Mouse (Mus musculus) embryonic facial prominence, embryonic 14.5 days (tissue): ENCODE data around the gene Tm7sf3. TPM values are rescaled to one million over a fixed set of nuclear protein-coding genes. Genes with fewer than 3 reads are reported as not detected.

ENCODE experiments used
- ATAC-seq: fragments of 200-750 bp; cut with Nextera tagmentation; 2 replicates; pipeline ENCODE4 v1.8.0; 2017; ENCODE audit warnings: low read depth, moderate number of reproducible peaks, moderate TSS enrichment
- DNase-seq: peaks from one replicate; pipeline ENCODE4 v3.0.0-alpha.2; 2015; ENCODE audit warnings: low spot score
- H3K27ac ChIP-seq: fragments of 300-500 bp; sonication (generic); replicated peaks from 2 replicates; pipeline ENCODE4 v1.5.1; 2014; ENCODE audit warnings: low read depth, mild to moderate bottlenecking, low read length, moderate library complexity
- H3K27me3 ChIP-seq: fragments of 300-500 bp; sonication (generic); replicated peaks from 2 replicates; pipeline ENCODE4 v1.6.1; 2014; ENCODE audit warnings: low read length; ENCODE audit not compliant: control insufficient read depth, insufficient read depth
- H3K36me3 ChIP-seq: fragments of 300-500 bp; sonication (generic); 2 replicates; pipeline ENCODE4 v1.6.1; 2014; ENCODE audit warnings: low read length, mixed read lengths; ENCODE audit not compliant: control insufficient read depth, insufficient read depth
- H3K4me1 ChIP-seq: fragments of 300-500 bp; sonication (generic); 2 replicates; pipeline ENCODE4 v1.6.1; 2014; ENCODE audit warnings: antibody characterized with exemption, low read length; ENCODE audit not compliant: control insufficient read depth, insufficient read depth
- H3K4me2 ChIP-seq: fragments of 300-500 bp; sonication (generic); 2 replicates; pipeline ENCODE4 v1.6.1; 2014; ENCODE audit warnings: low read depth, mild to moderate bottlenecking, low read length, moderate library complexity, mixed read lengths
- H3K4me3 ChIP-seq: fragments of 300-500 bp; sonication (generic); 2 replicates; pipeline ENCODE4 v1.5.1; 2014; ENCODE audit warnings: low read depth, mild to moderate bottlenecking, low read length
- H3K9ac ChIP-seq: fragments of 300-500 bp; sonication (generic); 2 replicates; pipeline ENCODE4 v1.6.1; 2014; ENCODE audit warnings: low read depth, mild to moderate bottlenecking, low read length, moderate library complexity, mixed read lengths
- H3K9me3 ChIP-seq: fragments of 300-500 bp; sonication (generic); 2 replicates; pipeline ENCODE4 v1.6.1; 2016; ENCODE audit warnings: low read length; ENCODE audit not compliant: control insufficient read depth
- WGBS: fragments of 180-500 bp; shearing (Covaris S2); extraction: QIAGEN DNeasy Blood & Tissue Kit; methylation state at CpG from one replicate; pipeline ENCODE4 v1.1.7; 2014; 5-methylcytosine and 5-hydroxymethylcytosine counted together
- polyA plus RNA-seq: library from polyadenylated mRNA; unstranded; fragments of >200 nt; fragmentation: Nextera tagmentation; extraction: Ambion mirVana; gene quantifications from 2 replicates; pipeline ENCODE4 v1.2.1, GENCODE M21; 2014

Gene Tm7sf3
- polyA plus RNA-seq, 1 experiment from 2014 or later, result 53.1 TPM

DNA sequence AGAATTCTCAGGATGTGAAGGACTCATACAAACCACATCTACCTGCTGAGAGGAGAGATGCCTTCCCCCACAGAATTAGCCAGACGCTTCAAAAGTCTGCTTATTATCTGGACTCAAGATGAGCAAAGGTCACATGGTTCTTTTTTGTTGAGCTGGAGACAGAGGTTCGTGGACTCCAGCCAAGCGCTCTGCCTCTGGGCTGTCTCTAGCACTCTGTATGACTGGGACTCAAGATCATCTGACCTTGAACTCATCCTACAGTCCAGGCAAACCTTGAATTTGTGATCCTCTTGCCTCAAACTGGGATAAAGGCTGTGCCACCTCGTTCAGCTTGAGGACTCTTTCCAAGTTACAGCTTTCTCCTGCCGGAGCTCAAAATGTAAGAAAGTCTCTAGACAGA, 21.5 kb upstream of the Tm7sf3 start:
- no peak overlapping the region for H3K27ac ChIP-seq
- H3K4me3 ChIP-seq, result no peak overlapping the region
- H3K36me3 ChIP-seq, result no peaks in the 10 kb centered on the region
- H3K4me2 ChIP-seq, result no peak overlapping the region
- ATAC-seq, result no peak
- H3K9ac ChIP-seq, result no peak overlapping the region
- H3K27me3 ChIP-seq, result no peaks in the 10 kb centered on the region
- no peaks in the 10 kb centered on the region for H3K9me3 ChIP-seq
- WGBS, result 62% methylated on average over 5 of the region's 5 CpGs
- DNase-seq, result no peak
- no peaks in the 10 kb centered on the region for H3K4me1 ChIP-seq

DNA sequence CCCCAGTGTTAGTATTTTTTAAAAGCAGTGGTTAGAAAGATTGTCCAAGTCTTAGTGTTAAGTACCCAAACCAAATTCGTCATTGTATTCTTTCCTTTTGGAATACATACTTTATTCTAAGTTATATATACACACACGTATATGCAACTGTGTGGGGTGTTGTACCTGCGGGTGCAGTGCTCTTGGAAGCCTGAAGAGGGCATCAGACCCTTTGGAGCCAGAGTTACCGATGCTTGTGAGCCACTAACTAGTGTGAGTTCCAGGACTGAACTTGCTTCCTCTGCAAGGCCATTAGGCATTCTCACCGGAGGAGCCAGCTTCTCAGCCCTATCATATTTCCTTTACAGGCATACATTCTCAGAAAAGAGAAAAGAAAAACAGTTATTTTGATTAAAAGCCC, 20.1 kb upstream of the Tm7sf3 start:
- Histone ChIP-seq H3K27ac (no peak overlapping the region), H3K9ac (no peak overlapping the region), H3K4me3 (no peak overlapping the region), H3K4me2 (no peak overlapping the region), H3K27me3 (no peaks in the 10 kb centered on the region), H3K36me3 (no peaks in the 10 kb centered on the region), H3K9me3 (no peaks in the 10 kb centered on the region), H3K4me1 (no peaks in the 10 kb centered on the region)
- no peak for ATAC-seq
- DNase-seq, result peak; percentile 49
- WGBS, result 26% methylated on average over 5 of the region's 5 CpGs

DNA sequence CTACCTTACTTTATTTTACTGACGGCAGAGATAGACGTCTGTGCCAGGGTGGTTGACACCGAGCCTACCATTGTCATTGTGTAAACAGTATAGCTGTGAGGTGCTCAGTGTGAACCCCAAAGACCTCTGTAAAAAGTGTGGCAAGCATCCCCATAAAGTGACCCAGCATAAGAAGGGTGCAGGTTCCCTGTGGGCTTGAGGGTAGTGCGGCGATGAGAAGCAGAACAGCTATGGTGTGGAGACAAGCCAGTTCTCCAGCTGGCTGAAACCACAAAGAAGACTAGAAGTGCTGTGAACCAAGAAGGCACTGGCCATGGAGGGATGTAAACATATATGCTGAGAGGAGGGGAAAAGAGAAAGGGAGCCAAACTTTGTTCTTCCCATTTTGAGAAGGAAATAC, 19.0 kb upstream of the Tm7sf3 start:
- Histone ChIP-seq H3K4me2 (no peak overlapping the region), H3K4me3 (no peak overlapping the region), H3K9ac (no peak overlapping the region), H3K27me3 (no peaks in the 10 kb centered on the region), H3K36me3 (no peaks in the 10 kb centered on the region), H3K4me1 (no peaks in the 10 kb centered on the region), H3K27ac (no peak overlapping the region), H3K9me3 (no peaks in the 10 kb centered on the region)
- DNase-seq (no peak), ATAC-seq (no peak)
- WGBS, result 80% methylated on average over 5 of the region's 5 CpGs

DNA sequence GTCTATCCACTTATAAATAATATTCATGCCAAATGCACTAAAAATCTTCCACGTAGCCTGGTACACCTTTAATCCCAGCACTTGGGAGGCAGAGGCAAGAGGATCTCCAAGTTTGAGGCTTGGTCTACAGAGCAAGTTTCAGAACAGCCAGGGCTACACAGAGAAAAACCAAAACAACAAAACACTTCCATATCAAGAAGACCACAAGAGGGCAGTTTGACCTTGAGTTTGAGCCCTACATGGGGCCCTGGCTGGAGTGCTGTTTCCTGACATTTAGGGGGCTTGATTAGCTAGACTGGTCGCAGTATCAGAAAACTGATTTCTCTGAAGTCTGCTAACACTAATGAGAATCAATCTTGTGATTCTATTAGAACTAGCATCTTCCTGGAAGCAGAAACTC, 18.0 kb upstream of the Tm7sf3 start:
- WGBS, result 61% methylated on average over 2 of the region's 2 CpGs
- Histone ChIP-seq H3K9me3 (no peaks in the 10 kb centered on the region), H3K27ac (no peak overlapping the region), H3K4me2 (no peak overlapping the region), H3K36me3 (no peaks in the 10 kb centered on the region), H3K4me1 (no peaks in the 10 kb centered on the region), H3K27me3 (no peaks in the 10 kb centered on the region), H3K9ac (no peak overlapping the region), H3K4me3 (no peak overlapping the region)
- ATAC-seq (no peak), DNase-seq (peak; percentile 50)

DNA sequence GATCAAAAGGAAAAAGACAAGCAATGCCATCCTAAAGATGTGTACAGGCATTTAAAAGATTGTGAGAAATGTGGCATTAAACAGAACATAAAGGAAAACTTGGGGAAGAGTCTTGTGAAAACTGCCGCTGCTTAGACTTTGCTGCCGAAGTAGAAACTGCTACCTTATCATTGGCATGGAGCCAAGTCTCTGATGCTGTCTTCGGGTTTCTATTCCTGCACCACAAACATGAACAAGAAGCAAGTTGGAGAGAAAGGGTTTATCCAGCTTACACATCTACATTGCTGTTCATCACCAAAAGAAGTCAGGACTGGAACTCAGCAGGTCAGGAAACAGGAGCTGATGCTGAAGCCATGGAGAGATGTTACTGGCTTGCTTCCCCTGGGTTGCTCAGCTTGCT, 10.6 kb upstream of the Tm7sf3 start:
- H3K27me3 ChIP-seq, result no peaks in the 10 kb centered on the region
- H3K9ac ChIP-seq, result no peak overlapping the region
- no peak overlapping the region for H3K27ac ChIP-seq
- no peak overlapping the region for H3K4me2 ChIP-seq
- H3K4me3 ChIP-seq, result no peak overlapping the region
- WGBS, result 62% methylated on average over 3 of the region's 3 CpGs
- no peak for ATAC-seq
- no peaks in the 10 kb centered on the region for H3K4me1 ChIP-seq
- peak; percentile 22 for DNase-seq
- no peaks in the 10 kb centered on the region for H3K9me3 ChIP-seq
- H3K36me3 ChIP-seq, result peaks cover 25% of the 10 kb centered on the region

DNA sequence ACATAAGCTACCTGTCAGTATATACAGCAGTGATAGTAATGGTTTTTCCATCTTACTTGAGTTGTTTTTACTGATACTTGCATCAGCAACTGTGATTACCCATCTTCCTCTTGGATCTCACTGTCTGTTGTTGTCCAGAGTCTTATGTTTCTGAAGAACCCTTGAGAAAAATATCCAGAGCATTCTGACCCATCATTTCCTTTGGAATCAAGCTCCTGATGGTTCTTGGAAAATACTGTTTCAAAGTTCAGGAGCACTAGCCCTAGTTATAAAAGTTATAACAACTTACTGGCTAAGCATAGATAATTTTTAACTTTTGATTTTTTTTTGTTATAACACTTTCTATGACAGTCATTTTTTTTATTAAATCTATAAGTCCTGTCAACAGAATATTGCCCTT, 8.8 kb upstream of the Tm7sf3 start:
- H3K27ac ChIP-seq, result no peak overlapping the region
- no peaks in the 10 kb centered on the region for H3K27me3 ChIP-seq
- H3K36me3 ChIP-seq, result peaks cover 25% of the 10 kb centered on the region
- no peaks in the 10 kb centered on the region for H3K4me1 ChIP-seq
- no peaks in the 10 kb centered on the region for H3K9me3 ChIP-seq
- H3K4me2 ChIP-seq, result no peak overlapping the region
- H3K9ac ChIP-seq, result no peak overlapping the region
- no peak overlapping the region for H3K4me3 ChIP-seq
- DNase-seq (no peak), ATAC-seq (no peak)

DNA sequence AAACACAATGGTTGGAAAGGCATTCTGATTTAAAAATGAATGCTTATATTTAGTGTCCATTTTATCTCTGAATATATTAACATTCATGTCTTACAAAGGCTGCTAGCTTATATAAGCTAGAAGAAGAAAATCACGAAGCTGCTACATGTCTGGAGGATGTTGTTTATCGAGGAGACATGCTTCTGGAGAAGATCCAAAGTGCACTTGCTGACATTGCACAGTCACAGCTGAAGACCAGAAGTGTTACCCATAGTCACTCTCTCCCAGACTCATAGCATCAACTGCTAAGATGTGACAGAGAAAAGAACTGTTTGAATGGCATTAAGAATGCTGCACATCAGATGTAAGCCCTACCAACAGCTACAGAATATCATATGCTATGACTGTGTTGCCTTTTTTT, 7.4 kb upstream of the Tm7sf3 start:
- Histone ChIP-seq H3K27ac (no peak overlapping the region), H3K27me3 (no peaks in the 10 kb centered on the region), H3K4me2 (no peak overlapping the region), H3K9me3 (no peaks in the 10 kb centered on the region), H3K9ac (no peak overlapping the region), H3K36me3 (peaks cover 25% of the 10 kb centered on the region), H3K4me3 (no peak overlapping the region), H3K4me1 (no peaks in the 10 kb centered on the region)
- DNase-seq (no peak), ATAC-seq (no peak)
- 88% methylated on average over 2 of the region's 2 CpGs for WGBS

DNA sequence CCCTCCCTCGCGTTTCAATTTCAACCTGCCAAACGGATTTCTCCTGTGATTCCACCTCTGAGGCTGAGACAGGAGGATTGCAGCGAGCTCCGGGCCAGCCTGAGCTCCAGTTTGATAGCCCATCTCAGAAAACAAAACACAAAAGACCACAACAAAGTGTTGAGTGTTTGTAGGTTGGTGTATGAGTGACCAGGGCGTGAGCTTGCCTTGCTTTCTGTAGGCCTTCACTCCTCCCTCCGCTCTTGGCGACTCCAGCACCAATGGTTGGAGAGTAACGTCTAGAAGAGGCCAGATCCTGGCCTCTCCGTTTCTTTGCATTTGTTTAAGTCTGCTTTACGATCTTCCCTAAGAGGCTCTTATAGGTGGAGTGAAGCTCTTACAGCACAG, 553 bp upstream of the Tm7sf3 start:
- H3K27me3 ChIP-seq, result no peaks in the 10 kb centered on the region
- ATAC-seq (no peak), DNase-seq (peak; percentile 9)
- H3K36me3 ChIP-seq, result no peaks in the 10 kb centered on the region
- peak overlapping the region; percentile 93 for H3K27ac ChIP-seq
- H3K9me3 ChIP-seq, result no peaks in the 10 kb centered on the region
- H3K9ac ChIP-seq, result peak overlapping the region; percentile 92
- peak overlapping the region; percentile 86 for H3K4me3 ChIP-seq
- peaks cover 8% of the 10 kb centered on the region for H3K4me1 ChIP-seq
- H3K4me2 ChIP-seq, result peak overlapping the region; percentile 82
- WGBS, result 45% methylated on average over 11 of the region's 11 CpGs

DNA sequence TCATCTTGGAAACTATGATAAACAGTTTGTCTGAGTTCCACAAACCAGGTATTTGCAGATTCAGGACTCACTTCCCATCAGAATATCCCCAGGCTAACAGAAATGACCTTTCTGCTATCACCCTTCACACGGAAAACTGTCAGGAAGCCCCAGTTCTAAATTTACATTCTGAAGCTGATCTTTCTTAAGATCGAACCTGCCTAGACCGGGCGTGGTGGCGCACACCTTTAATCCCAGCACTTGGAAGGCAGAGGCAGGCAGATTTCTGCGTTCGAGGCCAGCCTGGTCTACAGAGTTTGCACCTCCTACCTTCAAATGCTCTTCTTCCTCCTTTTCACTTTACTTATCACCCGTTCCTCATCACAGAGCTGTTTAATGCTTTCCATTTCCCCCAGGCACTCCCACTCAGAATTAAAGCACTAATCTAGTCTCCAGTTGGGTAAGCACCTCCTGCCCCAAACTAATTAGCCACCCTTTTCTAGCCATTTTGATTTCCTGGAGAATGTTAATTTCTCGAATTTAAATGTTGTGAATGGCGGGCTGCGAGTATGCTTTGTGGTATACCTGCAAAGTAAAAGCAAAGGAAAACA, 908 bp downstream of the Tm7sf3 start:
- no peak for DNase-seq
- Histone ChIP-seq H3K36me3 (no peaks in the 10 kb centered on the region), H3K9ac (peak overlapping the region; percentile 92), H3K27me3 (no peaks in the 10 kb centered on the region), H3K4me1 (peaks cover 8% of the 10 kb centered on the region), H3K27ac (no peak overlapping the region; the same call in 1 of the 2 replicates), H3K4me2 (peak overlapping the region; percentile 67), H3K4me3 (peak overlapping the region; percentile 86), H3K9me3 (no peaks in the 10 kb centered on the region)
- 67% methylated on average over 11 of the region's 11 CpGs for WGBS
- ATAC-seq, result no peak
